Mouse (Mus musculus) T-cell, adult 2 months (primary cell): ENCODE measurements around the gene Atad5.
A peak's percentile ranks its signal among the peaks of the same experiment; 100 is the strongest.
"Not testable (repeated sequence)": the region's sequence is repeated elsewhere in the genome, so short reads cannot be mapped to it uniquely, and the experiment has no call there.

Source experiments
- DNase-seq: peaks from one replicate; pipeline ENCODE4 v3.0.0; 2022; ENCODE audit warnings: low spot score

The Atad5 gene

DNA sequence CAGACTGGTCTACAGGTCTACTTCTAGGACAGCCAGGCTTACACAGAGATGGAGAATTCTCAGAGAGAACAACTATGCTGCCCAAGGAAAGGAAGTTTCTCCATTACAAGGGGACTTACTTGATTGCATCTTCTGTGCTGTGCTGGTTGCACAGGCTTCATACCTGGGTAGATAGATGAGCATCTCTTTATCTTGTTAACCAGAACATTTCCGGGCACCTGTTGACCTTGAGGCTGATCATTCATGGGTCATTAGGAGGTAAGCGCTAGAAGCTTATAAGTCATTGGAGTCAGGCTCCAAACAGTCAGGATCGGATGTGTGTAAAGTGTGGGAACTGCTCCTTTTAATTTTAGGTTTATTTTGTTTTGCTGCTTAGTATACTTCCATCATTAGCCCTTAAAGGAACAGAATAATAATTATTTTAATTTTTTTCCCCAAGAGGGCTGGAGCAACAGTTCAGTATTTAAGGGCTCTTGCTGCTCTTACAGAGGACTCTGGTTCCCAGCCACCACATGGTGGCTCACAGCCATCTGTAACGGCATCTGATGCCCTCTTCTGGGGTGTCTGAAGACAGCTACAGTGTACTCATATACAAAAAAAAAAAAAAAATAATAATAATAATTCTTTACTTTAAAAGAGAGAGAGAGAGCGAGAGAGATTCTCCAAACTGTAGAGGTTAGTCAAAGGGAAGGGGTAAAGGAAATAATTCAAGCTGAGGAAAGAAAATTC, 92.0 kb downstream of the Atad5 start:
- no peak for DNase-seq

DNA sequence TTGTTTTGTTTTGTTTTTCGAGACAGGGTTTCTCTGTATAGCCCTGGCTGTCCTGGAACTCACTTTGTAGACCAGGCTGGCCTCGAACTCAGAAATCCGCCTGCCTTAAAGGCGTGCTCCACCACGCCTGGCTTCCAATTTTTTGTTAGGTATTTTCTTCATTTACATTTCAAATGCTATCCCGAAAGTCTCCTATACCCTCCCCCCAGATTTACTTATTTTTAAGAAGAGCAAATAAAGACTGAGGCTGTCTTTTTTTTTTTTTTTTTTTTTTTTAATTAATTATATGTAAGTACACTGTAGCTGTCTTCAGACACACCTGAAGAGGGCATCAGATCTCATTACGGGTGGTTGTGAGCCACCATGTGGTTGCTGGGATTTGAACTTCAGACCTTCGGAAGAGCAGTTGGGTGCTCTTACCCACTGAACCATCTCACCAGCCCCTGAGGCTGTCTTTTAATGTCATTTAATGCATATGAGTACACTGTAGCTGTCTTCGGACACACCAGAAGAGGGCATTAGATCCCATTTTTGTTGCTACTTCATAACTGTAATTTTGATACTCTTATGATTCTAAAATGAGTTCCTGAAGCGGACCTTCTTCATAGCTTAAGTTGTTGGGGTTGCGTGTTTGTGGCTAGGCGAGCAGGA, 94.0 kb downstream of the Atad5 start:
- DNase-seq, result not testable (repeated sequence)

DNA sequence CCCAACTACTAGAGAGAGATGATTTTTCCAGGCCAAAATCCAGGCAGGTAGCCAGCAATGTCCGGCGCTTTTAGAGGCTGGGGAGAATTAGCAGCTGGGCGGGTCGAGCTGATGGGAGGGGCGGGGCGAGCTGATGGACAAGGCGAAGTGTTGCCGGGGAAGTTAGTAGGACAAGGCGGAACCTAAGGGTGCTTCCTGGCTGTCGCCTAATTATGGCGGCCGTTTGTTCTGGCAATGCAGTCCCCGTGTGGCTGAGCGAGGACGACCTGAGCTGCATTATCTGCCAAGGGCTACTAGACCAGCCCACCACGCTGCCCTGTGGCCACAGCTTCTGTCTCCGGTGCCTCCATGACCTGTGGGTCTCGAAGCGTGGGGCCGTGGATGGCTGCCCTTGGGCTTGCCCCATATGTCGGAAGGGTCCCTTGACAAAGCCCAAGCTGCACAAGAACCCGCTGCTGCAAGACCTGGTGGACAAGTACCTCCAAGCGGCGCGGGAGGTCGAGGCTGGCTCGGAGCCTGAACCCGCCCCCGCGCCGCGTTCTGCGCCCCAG, 94.6 kb downstream of the Atad5 start, which contains the start of gene Rnf135:
Gene Rnf135 (plus strand): TSS at position 147 of the 551 bp plus-strand sequence.
- DNase-seq, result peak; percentile 60

DNA sequence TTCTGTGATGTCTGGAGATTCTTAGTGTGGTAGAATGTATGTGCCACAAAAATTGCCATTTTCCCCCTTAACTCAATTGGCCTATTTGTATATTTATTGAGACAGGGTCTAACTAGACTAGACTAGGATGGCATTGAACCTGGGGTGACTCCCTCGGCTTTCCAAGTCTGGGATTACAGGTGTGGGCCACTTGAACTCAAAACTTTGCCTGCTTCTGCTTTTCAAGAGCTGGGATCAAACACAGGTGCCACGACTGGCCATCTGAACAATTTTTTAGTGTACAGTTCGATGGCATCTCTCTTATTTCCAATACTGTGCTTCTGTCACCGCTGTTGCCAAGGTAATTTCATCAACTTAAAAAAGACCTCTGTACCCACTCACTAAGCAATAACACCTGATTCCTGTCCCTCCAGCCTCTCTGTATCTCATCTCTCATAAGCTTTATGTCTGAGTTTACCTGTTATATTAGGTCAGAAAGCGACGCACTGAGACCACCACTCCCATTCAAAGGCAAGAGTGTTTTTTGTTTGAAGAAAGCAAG, 95.4 kb downstream of the Atad5 start:
- DNase-seq, result no peak
